Mouse (Mus musculus) adrenal gland, adult 8-10 months (tissue): ENCODE measurements at regions not wholly inside any gene's neighbourhood (a gene's known extent, or its start where the extent isn't known, plus 50 kb on each side); places are given as distances from the start of the nearest gene placed in this dataset.

Source experiments
- DNase-seq: peaks from one replicate; pipeline ENCODE4 v3.0.0; 2022

DNA sequence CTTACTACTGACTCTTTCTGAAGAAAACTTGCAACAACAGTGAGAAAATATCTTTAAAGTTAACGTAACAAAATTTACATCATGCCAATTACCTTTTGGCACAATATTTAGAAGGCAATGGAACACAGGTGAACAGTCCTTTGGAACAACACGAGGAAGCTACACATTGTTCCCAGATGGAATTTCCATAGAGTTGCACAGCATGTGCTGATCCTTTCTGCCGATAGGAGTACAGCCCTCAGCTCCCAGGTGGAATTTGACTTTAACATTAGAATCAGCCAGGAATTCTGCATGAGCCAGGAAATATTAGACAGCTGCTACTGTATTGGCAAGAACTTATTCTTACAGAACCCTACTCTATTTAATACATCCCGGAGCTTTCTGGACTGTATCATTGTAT, 948.3 kb downstream of the 1190002N15Rik start:
- DNase-seq: no peak

- DNase-seq: no peak
Measured at GRCm38 (mm10) chr9:93587964-93588363, 949.9 kb downstream of the 1190002N15Rik start.

DNA sequence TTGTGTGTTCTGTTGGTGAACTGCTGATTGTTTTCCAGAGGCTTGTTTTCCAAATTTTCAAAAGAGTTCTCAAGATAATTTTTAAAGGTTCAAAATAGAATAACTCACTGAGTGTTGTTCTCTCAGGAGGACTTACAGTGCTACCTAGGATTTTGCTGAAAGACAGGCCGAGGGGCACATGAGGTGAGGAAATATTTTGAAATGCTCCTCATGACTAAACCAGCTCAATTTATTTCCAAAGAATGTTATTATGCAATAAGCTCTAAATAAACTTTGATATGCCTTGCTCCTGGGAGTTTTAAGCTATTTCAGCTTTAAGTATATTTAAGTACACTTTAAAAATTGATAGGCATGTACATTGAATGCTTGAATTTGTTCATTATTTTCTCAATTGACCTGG, 951.0 kb downstream of the 1190002N15Rik start:
- DNase-seq: no peak

- peak; percentile 37 for DNase-seq
Measured at GRCm38 (mm10) chr9:93584591-93584990, 953.3 kb downstream of the 1190002N15Rik start.
